Mouse (Mus musculus) midbrain, embryonic 11.5 days (tissue): ENCODE measurements at regions not wholly inside any gene's neighbourhood (a gene's known extent, or its start where the extent isn't known, plus 50 kb on each side); places are given as distances from the start of the nearest gene placed in this dataset.

Experiments
- ATAC-seq: fragments of 200-750 bp; cut with Nextera tagmentation; 2 replicates; pipeline ENCODE4 v1.8.0; 2017; ENCODE audit warnings: moderate TSS enrichment, moderate library complexity; ENCODE audit not compliant: low FRiP score
- DNase-seq: peaks from one replicate; pipeline ENCODE4 v3.0.0; 2015; ENCODE audit warnings: low spot score; ENCODE audit errors: missing footprints
- H3K27ac ChIP-seq: fragments of 300-500 bp; sonication (generic); 2 replicates; pipeline ENCODE4 v1.5.1; 2014; ENCODE audit warnings: low read depth, low read length
- H3K27me3 ChIP-seq: fragments of 300-500 bp; sonication (generic); 2 replicates; pipeline ENCODE4 v1.6.1; 2014; ENCODE audit warnings: mild to moderate bottlenecking, low read length, moderate library complexity, mixed read lengths; ENCODE audit not compliant: control insufficient read depth, insufficient read depth
- H3K36me3 ChIP-seq: fragments of 300-500 bp; sonication (generic); 2 replicates; pipeline ENCODE4 v1.6.1; 2014; ENCODE audit warnings: mild to moderate bottlenecking, low read length, moderate library complexity, mixed read lengths; ENCODE audit not compliant: control insufficient read depth, insufficient read depth
- H3K4me1 ChIP-seq: fragments of 300-500 bp; sonication (generic); 2 replicates; pipeline ENCODE4 v1.6.1; 2014; ENCODE audit warnings: low read length; ENCODE audit not compliant: control insufficient read depth, insufficient read depth
- H3K4me2 ChIP-seq: fragments of 300-500 bp; sonication (generic); 2 replicates; pipeline ENCODE4 v1.6.1; 2014; ENCODE audit warnings: mild to moderate bottlenecking, moderate library complexity
- H3K4me3 ChIP-seq: fragments of 300-500 bp; sonication (generic); 2 replicates; pipeline ENCODE4 v1.5.1; 2014; ENCODE audit warnings: low read depth, low read length
- H3K9ac ChIP-seq: fragments of 300-500 bp; sonication (generic); 2 replicates; pipeline ENCODE4 v1.6.1; 2014; ENCODE audit warnings: low read length
- H3K9me3 ChIP-seq: fragments of 300-500 bp; sonication (generic); 2 replicates; pipeline ENCODE4 v1.6.1; 2016; ENCODE audit warnings: low read length; ENCODE audit not compliant: control insufficient read depth
- WGBS: fragments of 180-500 bp; shearing (Covaris S2); extraction: QIAGEN DNeasy Blood & Tissue Kit; methylation state at CpG from one replicate; pipeline ENCODE4 v1.1.7; 2014; 5-methylcytosine and 5-hydroxymethylcytosine counted together

DNA sequence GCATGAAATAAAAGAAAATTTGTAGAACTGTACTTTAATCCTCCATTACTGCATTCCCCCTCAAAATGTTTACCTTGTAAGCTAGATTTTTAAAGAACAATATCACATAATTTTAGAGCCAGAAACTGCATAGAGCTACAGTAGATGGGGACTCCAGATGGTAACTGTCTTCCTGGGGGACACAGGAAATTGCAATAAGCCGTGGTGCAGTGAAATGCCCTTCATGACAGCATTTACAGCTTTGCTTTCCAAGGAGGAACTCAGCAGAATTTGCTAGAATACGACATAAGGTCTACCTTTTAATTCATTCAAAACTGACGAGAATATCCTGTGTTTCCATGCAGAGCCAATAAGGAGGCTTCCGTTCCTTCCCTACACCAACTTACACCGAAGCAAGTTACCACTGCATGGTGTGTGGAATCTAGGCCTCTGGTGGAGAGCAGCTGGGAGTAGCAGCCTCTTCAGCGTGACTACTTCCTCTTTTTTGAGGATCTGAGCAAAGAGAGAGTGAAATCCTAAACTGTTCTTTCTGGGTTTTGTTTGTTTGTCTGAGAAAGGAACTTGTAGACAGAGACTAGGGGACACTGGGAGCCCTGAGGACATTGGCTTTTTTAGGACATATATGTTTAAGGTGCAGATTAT is 164.6 kb downstream of the Gm9376 start:
- Histone ChIP-seq H3K9me3 (no peaks in the 10 kb centered on the region), H3K4me1 (peaks cover 23% of the 10 kb centered on the region), H3K27me3 (no peaks in the 10 kb centered on the region), H3K4me3 (no peak overlapping the region), H3K27ac (no peak overlapping the region), H3K36me3 (no peaks in the 10 kb centered on the region), H3K4me2 (no peak overlapping the region), H3K9ac (no peak overlapping the region)
- ATAC-seq (no peak), DNase-seq (no peak)
- 87% methylated on average over 6 of the region's 6 CpGs for WGBS
